Mouse (Mus musculus) heart, adult 2 months (tissue): ENCODE results near the gene Mark2.

Source experiments
- CTCF ChIP-seq: fragments of 200-600 bp; IDR thresholded peaks from 2 replicates; pipeline ENCODE4 v1.8.1; 2022; ENCODE audit warnings: antibody characterized with exemption, mild to moderate bottlenecking, moderate library complexity
- EP300 ChIP-seq: fragments of 200-500 bp; IDR thresholded peaks from 2 replicates; pipeline ENCODE4 v1.6.1; 2011; ENCODE audit warnings: low read depth, low read length, control low read depth; ENCODE audit not compliant: insufficient read depth
- POLR2A ChIP-seq: fragments of 200-500 bp; IDR thresholded peaks from 2 replicates; pipeline ENCODE4 v1.6.1; 2011; ENCODE audit warnings: mild to moderate bottlenecking, low read depth, low read length, control low read depth; ENCODE audit not compliant: insufficient read depth

DNA sequence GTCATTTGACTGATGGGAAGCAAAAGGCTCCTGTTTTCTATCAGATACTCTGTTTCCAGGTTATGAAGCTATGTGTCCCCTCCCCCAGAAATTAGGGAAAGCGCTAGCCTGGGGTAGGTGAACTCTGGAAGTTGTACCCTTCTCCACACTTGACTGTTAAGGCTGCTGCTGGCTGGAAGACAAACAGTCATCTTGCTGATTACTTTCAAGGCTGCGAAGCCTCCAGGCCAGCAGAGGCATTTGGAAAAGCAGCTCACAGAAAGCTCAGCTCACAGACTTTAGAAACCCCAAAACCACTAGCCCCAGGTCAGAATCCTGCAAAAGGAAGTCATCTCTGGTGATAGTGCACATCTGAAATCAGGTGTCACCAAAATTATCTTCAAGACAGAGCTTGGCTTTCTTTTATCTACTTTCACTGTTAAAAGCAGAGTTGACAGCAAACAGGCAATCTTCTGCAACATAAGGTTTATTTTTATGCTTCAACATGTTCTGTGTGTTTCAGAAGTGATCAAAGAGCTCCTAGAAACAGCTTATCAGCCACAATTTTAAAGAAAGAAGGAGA lies 3.8 kb downstream of the Mark2 start:
- TF ChIP-seq CTCF (no peak), EP300 (no peak), POLR2A (no peak)
